8 mouse cellular contexts compared by ENCODE assay signal in genomic region chr2:18677631-18678471, GRCm38 (mm10). TPM values are rescaled to one million over a fixed set of nuclear protein-coding genes. Genes with fewer than 3 reads are reported as not detected.
A peak's percentile ranks its signal among the peaks of the same experiment; 100 is the strongest.
DNase-seq lines count a peak whose midpoint lies in the region; ATAC-seq and TF ChIP-seq lines count a peak whose summit lies in the region.

No protein-coding gene starts in this region.

- peak overlapping the region; percentile 99 for H3K4me3 ChIP-seq in forebrain, postnatal 0 days (ENCODE audit: low read depth, low read length)
- H3K4me3 ChIP-seq in limb, embryonic 14.5 days (replicated peaks; ENCODE audit: low read length), result peak overlapping the region; percentile 78

- peak overlapping the region; percentile 98 for H3K27ac ChIP-seq in forebrain, postnatal 0 days (ENCODE audit: low read depth, low read length)
- no peak overlapping the region for H3K27ac ChIP-seq in limb, embryonic 14.5 days (replicated peaks; ENCODE audit: low read depth, low read length)

- WGBS in forebrain, postnatal 0 days, result under 1% methylated on average over 37 of the region's 55 CpGs
- under 1% methylated on average over 47 of the region's 55 CpGs for WGBS in limb, embryonic 14.5 days

- H3K9me3 ChIP-seq in forebrain, postnatal 0 days (ENCODE audit: low read length), result no peaks in the 10 kb centered on the region
- H3K9me3 ChIP-seq in limb, embryonic 14.5 days (ENCODE audit: control insufficient read depth, low read length), result no peaks in the 10 kb centered on the region

- 0 out of 2 replicates have a peak, but pooled peaks have one; percentile 31 for TF ChIP-seq POLR2A in limb, embryonic 14.5 days (IDR thresholded peaks at IDR 0.05; ENCODE audit: borderline replicate concordance, extremely low read depth, insufficient read depth, insufficient read length)

- no peak; the same call in 1 of the 2 replicates for ATAC-seq in forebrain, postnatal 0 days
- ATAC-seq in limb, embryonic 14.5 days (ENCODE audit: low FRiP score, low read depth), result no peak

- peaks cover 18% of the 10 kb centered on the region for H3K4me1 ChIP-seq in forebrain, postnatal 0 days (ENCODE audit: insufficient read depth)
- H3K4me1 ChIP-seq in limb, embryonic 14.5 days (ENCODE audit: control insufficient read depth, insufficient read depth, low read length), result peaks cover 24% of the 10 kb centered on the region

- H3K27me3 ChIP-seq in forebrain, postnatal 0 days (ENCODE audit: insufficient read depth, low read length), result peaks cover 11% of the 10 kb centered on the region
- H3K27me3 ChIP-seq in limb, embryonic 14.5 days (ENCODE audit: control insufficient read depth, insufficient read depth, low read length), result peaks cover 20% of the 10 kb centered on the region

- H3K4me2 ChIP-seq in forebrain, postnatal 0 days (ENCODE audit: low read depth), result peak overlapping the region; percentile 86
- peak overlapping the region; percentile 85 for H3K4me2 ChIP-seq in limb, embryonic 14.5 days (replicated peaks; ENCODE audit: low read depth, low read length, severe bottlenecking)

- peak; percentile 37 to 57 for DNase-seq in spleen, adult 18-20 months
- DNase-seq in spleen, adult 12 weeks (ENCODE audit: low spot score), result no peak
- peak; percentile 65 for DNase-seq in cerebellum, adult 8-10 months
- DNase-seq in forebrain, postnatal 0 days, result peak; percentile 57
- peak; percentile 66 for DNase-seq in induced T-regulatory cell, adult 2 months (ENCODE audit: low read depth)
- no peak for DNase-seq in limb, embryonic 14.5 days (ENCODE audit: low spot score)
- peak; percentile 65 for DNase-seq in naive thymus-derived CD4-positive, alpha-beta T cell, adult 2 months (ENCODE audit: low read depth)
- peak; percentile 69 for DNase-seq in thymus, postnatal 14 days

- no peak for TF ChIP-seq CTCF in forebrain, postnatal 0 days (IDR thresholded peaks at IDR 0.05; ENCODE audit: low read depth)

- no peaks in the 10 kb centered on the region for H3K36me3 ChIP-seq in forebrain, postnatal 0 days (ENCODE audit: insufficient read depth)
- H3K36me3 ChIP-seq in limb, embryonic 14.5 days (ENCODE audit: control insufficient read depth, insufficient read depth, low read length), result 0 out of 2 replicates have a peak, but pooled peaks cover 2% of the 10 kb centered on the region

- H3K9ac ChIP-seq in forebrain, postnatal 0 days, result peak overlapping the region; percentile 98
- H3K9ac ChIP-seq in limb, embryonic 14.5 days (ENCODE audit: low read depth, low read length, severe bottlenecking), result peak overlapping the region; percentile 93

RNA-seq across cellular contexts. Expression of gene Bmi1, which starts 1.0 kb away (rescaled TPM):
- 92.2 and 94.7 TPM in 2 replicates for total RNA-seq in forebrain, postnatal 0 days (2014; rRNA removed)
- polyA plus RNA-seq in forebrain, postnatal 0 days (2015; fragmentation: Nextera tagmentation; extraction: Ambion mirVana), result 17.4 and 21.4 TPM in 2 replicates
- 39.6 and 43.7 TPM in 2 replicates for polyA plus RNA-seq in limb, embryonic 14.5 days (2012; rRNA removed)
- polyA plus RNA-seq in limb, embryonic 14.5 days (2014; fragmentation: Nextera tagmentation; extraction: Ambion mirVana), result 28.5 and 34.0 TPM in 2 replicates

RNA-seq across cellular contexts. Expression of gene Commd3, which starts 5.7 kb away (rescaled TPM):
- total RNA-seq in forebrain, postnatal 0 days (2014; rRNA removed), result 164 and 184 TPM in 2 replicates
- polyA plus RNA-seq in forebrain, postnatal 0 days (2015; fragmentation: Nextera tagmentation; extraction: Ambion mirVana), result 256 and 334 TPM in 2 replicates
- polyA plus RNA-seq in limb, embryonic 14.5 days (2012; rRNA removed), result 116 and 146 TPM in 2 replicates
- 233 and 244 TPM in 2 replicates for polyA plus RNA-seq in limb, embryonic 14.5 days (2014; fragmentation: Nextera tagmentation; extraction: Ambion mirVana)

RNA-seq across cellular contexts. Expression of gene Spag6, which starts 16.0 kb away (rescaled TPM):
- total RNA-seq in forebrain, postnatal 0 days (2014; rRNA removed), result not detected in 2 replicates
- polyA plus RNA-seq in forebrain, postnatal 0 days (2015; fragmentation: Nextera tagmentation; extraction: Ambion mirVana), result 0.06 and 0.21 TPM in 2 replicates
- polyA plus RNA-seq in limb, embryonic 14.5 days (2012; rRNA removed), result 0.03 and 0.48 TPM in 2 replicates
- 0.15 TPM in 1 of 2 replicates, not detected in the other for polyA plus RNA-seq in limb, embryonic 14.5 days (2014; fragmentation: Nextera tagmentation; extraction: Ambion mirVana)

Comparison
In these comparisons a context has a peak if more than half of its experiments do, and no peak if none do; other contexts are left out.
1. DNase-seq: peak in spleen, adult 18-20 months (2 of 2), cerebellum, adult 8-10 months (single experiment), forebrain, postnatal 0 days (single experiment), induced T-regulatory cell, adult 2 months (single experiment), naive thymus-derived CD4-positive, alpha-beta T cell, adult 2 months (single experiment) and thymus, postnatal 14 days (single experiment); none in spleen, adult 12 weeks (single experiment) and limb, embryonic 14.5 days (single experiment).